Mouse (Mus musculus): ENCODE data around the gene Lrfn2.
A peak's percentile ranks its signal among the peaks of the same experiment; 100 is the strongest.

The Lrfn2 gene

GRCm38 (mm10) chr17:48931621-48932405 lies at the start of gene Lrfn2:
TSS of gene Lrfn2 (plus strand) at chr17:48932379.
- peak; percentile 82 for ATAC-seq (ENCODE audit: insufficient number of reproducible peaks, low FRiP score, low TSS enrichment)

GRCm38 (mm10) chr17:48887472-48888385 lies 44.5 kb upstream of the Lrfn2 start:
- ATAC-seq (ENCODE audit: insufficient number of reproducible peaks, low FRiP score, low TSS enrichment): no peak

GRCm38 (mm10) chr17:48905286-48906040 lies 26.7 kb upstream of the Lrfn2 start:
- no peak for ATAC-seq (ENCODE audit: insufficient number of reproducible peaks, low FRiP score, low TSS enrichment)

- ATAC-seq (ENCODE audit: insufficient number of reproducible peaks, low FRiP score, low TSS enrichment): no peak
These were observed 18.7 kb upstream of the Lrfn2 start for GRCm38 (mm10) chr17:48913437-48913836.

- no peak for ATAC-seq (ENCODE audit: insufficient number of reproducible peaks, low FRiP score, low TSS enrichment)
These were observed 14.8 kb upstream of the Lrfn2 start for GRCm38 (mm10) chr17:48917411-48917810.

GRCm38 (mm10) chr17:48918458-48918857 lies 13.7 kb upstream of the Lrfn2 start:
- ATAC-seq (ENCODE audit: insufficient number of reproducible peaks, low FRiP score, low TSS enrichment): no peak

GRCm38 (mm10) chr17:48922905-48923304 lies 9.3 kb upstream of the Lrfn2 start:
- ATAC-seq (ENCODE audit: insufficient number of reproducible peaks, low FRiP score, low TSS enrichment): no peak

GRCm38 (mm10) chr17:48925426-48925825 lies 6.8 kb upstream of the Lrfn2 start:
- ATAC-seq (ENCODE audit: insufficient number of reproducible peaks, low FRiP score, low TSS enrichment): no peak

- no peak for ATAC-seq (ENCODE audit: insufficient number of reproducible peaks, low FRiP score, low TSS enrichment)
These were observed 1.2 kb upstream of the Lrfn2 start for GRCm38 (mm10) chr17:48930994-48931393.

GRCm38 (mm10) chr17:48932406-48932906 lies 277 bp downstream of the Lrfn2 start:
- no peak for ATAC-seq (ENCODE audit: insufficient number of reproducible peaks, low FRiP score, low TSS enrichment)

GRCm38 (mm10) chr17:48932916-48933315 lies 737 bp downstream of the Lrfn2 start:
- ATAC-seq (ENCODE audit: insufficient number of reproducible peaks, low FRiP score, low TSS enrichment): no peak

GRCm38 (mm10) chr17:48935201-48935600 lies 3.0 kb downstream of the Lrfn2 start:
- no peak for ATAC-seq (ENCODE audit: insufficient number of reproducible peaks, low FRiP score, low TSS enrichment)

GRCm38 (mm10) chr17:48936445-48937141 lies 4.4 kb downstream of the Lrfn2 start:
- ATAC-seq (ENCODE audit: insufficient number of reproducible peaks, low FRiP score, low TSS enrichment): no peak

- no peak for ATAC-seq (ENCODE audit: insufficient number of reproducible peaks, low FRiP score, low TSS enrichment)
These were observed 6.6 kb downstream of the Lrfn2 start for GRCm38 (mm10) chr17:48938711-48939220.

GRCm38 (mm10) chr17:48946315-48946714 lies 14.1 kb downstream of the Lrfn2 start:
- peak; percentile 73 for ATAC-seq (ENCODE audit: insufficient number of reproducible peaks, low FRiP score, low TSS enrichment)

- ATAC-seq (ENCODE audit: insufficient number of reproducible peaks, low FRiP score, low TSS enrichment): no peak
These were observed 14.6 kb downstream of the Lrfn2 start for GRCm38 (mm10) chr17:48946765-48947164.

GRCm38 (mm10) chr17:48951250-48951649 lies 19.1 kb downstream of the Lrfn2 start:
- no peak for ATAC-seq (ENCODE audit: insufficient number of reproducible peaks, low FRiP score, low TSS enrichment)

GRCm38 (mm10) chr17:48956033-48956631 lies 24.0 kb downstream of the Lrfn2 start:
- no peak for ATAC-seq (ENCODE audit: insufficient number of reproducible peaks, low FRiP score, low TSS enrichment)

GRCm38 (mm10) chr17:48960161-48960698 lies 28.1 kb downstream of the Lrfn2 start:
- no peak for ATAC-seq (ENCODE audit: insufficient number of reproducible peaks, low FRiP score, low TSS enrichment)

Data from cerebellum, adult (tissue).